Mouse (Mus musculus): ENCODE measurements around the gene Fam189a2. TPM values are rescaled to one million over a fixed set of nuclear protein-coding genes. Genes with fewer than 3 reads are reported as not detected.

Fam189a2 gene
- total and polyA plus RNA-seq, 2 experiments from 2014 or later: 8.3 to 98.9 TPM

- Histone ChIP-seq H3K4me3 (ENCODE audit: low read depth, low read length) (no peak overlapping the region), H3K36me3 (replicated peaks; ENCODE audit: control insufficient read depth, insufficient read depth, low read length) (no peaks in the 10 kb centered on the region), H3K4me1 (ENCODE audit: control insufficient read depth, insufficient read depth) (no peaks in the 10 kb centered on the region), H3K27me3 (ENCODE audit: control insufficient read depth, insufficient read depth, low read length) (no peaks in the 10 kb centered on the region), H3K4me2 (ENCODE audit: low read depth, low read length) (no peak overlapping the region), H3K9ac (replicated peaks; ENCODE audit: low read depth, low read length) (no peak overlapping the region), H3K27ac (ENCODE audit: low read depth) (no peak overlapping the region), H3K9me3 (replicated peaks; ENCODE audit: control insufficient read depth, low read length) (no peaks in the 10 kb centered on the region)
- 74% methylated on average over 14 of the region's 14 CpGs for WGBS
- TF ChIP-seq EP300 (IDR thresholded peaks at IDR 0.05; ENCODE audit: low read depth) (no peak), CTCF (IDR thresholded peaks at IDR 0.05; ENCODE audit: low read depth) (no peak)
- ATAC-seq (ENCODE audit: insufficient read depth, low read depth) (no peak), DNase-seq (ENCODE audit: low spot score) (no peak)
Measured at GRCm38 (mm10) chr19:24039061-24039853, 8.4 kb upstream of the Fam189a2 start.

- H3K36me3 ChIP-seq (replicated peaks; ENCODE audit: control insufficient read depth, insufficient read depth, low read length): no peaks in the 10 kb centered on the region
- no peaks in the 10 kb centered on the region for H3K27me3 ChIP-seq (ENCODE audit: control insufficient read depth, insufficient read depth, low read length)
- no peak for ATAC-seq (ENCODE audit: insufficient read depth, low read depth)
- no peaks in the 10 kb centered on the region for H3K4me1 ChIP-seq (ENCODE audit: control insufficient read depth, insufficient read depth)
- no peak for DNase-seq (ENCODE audit: low spot score)
- whole genome bisulfite sequencing: 77% methylated on average over 3 of the region's 3 CpGs
- H3K27ac ChIP-seq (ENCODE audit: low read depth): no peak overlapping the region
- H3K4me3 ChIP-seq (ENCODE audit: low read depth, low read length): no peak overlapping the region
- H3K9me3 ChIP-seq (replicated peaks; ENCODE audit: control insufficient read depth, low read length): no peaks in the 10 kb centered on the region
- no peak for TF ChIP-seq CTCF (IDR thresholded peaks at IDR 0.05; ENCODE audit: low read depth)
- TF ChIP-seq EP300 (IDR thresholded peaks at IDR 0.05; ENCODE audit: low read depth): no peak
- H3K9ac ChIP-seq (replicated peaks; ENCODE audit: low read depth, low read length): no peak overlapping the region
- no peak overlapping the region for H3K4me2 ChIP-seq (ENCODE audit: low read depth, low read length)
Measured at GRCm38 (mm10) chr19:24034367-24034766, 3.5 kb upstream of the Fam189a2 start.

GRCm38 (mm10) chr19:24032654-24033236 lies 1.9 kb upstream of the Fam189a2 start:
- ATAC-seq (ENCODE audit: insufficient read depth, low read depth) (no peak), DNase-seq (ENCODE audit: low spot score) (no peak)
- no peaks in the 10 kb centered on the region for H3K9me3 ChIP-seq (replicated peaks; ENCODE audit: control insufficient read depth, low read length)
- H3K27ac ChIP-seq (ENCODE audit: low read depth): no peak overlapping the region
- TF ChIP-seq EP300 (IDR thresholded peaks at IDR 0.05; ENCODE audit: low read depth) (no peak), CTCF (IDR thresholded peaks at IDR 0.05; ENCODE audit: low read depth) (no peak)
- H3K36me3 ChIP-seq (replicated peaks; ENCODE audit: control insufficient read depth, insufficient read depth, low read length): no peaks in the 10 kb centered on the region
- H3K9ac ChIP-seq (replicated peaks; ENCODE audit: low read depth, low read length): no peak overlapping the region
- no peaks in the 10 kb centered on the region for H3K27me3 ChIP-seq (ENCODE audit: control insufficient read depth, insufficient read depth, low read length)
- H3K4me3 ChIP-seq (ENCODE audit: low read depth, low read length): no peak overlapping the region
- no peak overlapping the region for H3K4me2 ChIP-seq (ENCODE audit: low read depth, low read length)
- WGBS: 49% methylated on average over 5 of the region's 5 CpGs
- H3K4me1 ChIP-seq (ENCODE audit: control insufficient read depth, insufficient read depth): peaks cover 10% of the 10 kb centered on the region

- no peaks in the 10 kb centered on the region for H3K9me3 ChIP-seq (replicated peaks; ENCODE audit: control insufficient read depth, low read length)
- peak overlapping the region; percentile 98 for H3K27ac ChIP-seq (ENCODE audit: low read depth)
- peak overlapping the region; percentile 92 for H3K9ac ChIP-seq (replicated peaks; ENCODE audit: low read depth, low read length)
- H3K36me3 ChIP-seq (replicated peaks; ENCODE audit: control insufficient read depth, insufficient read depth, low read length): no peaks in the 10 kb centered on the region
- H3K4me1 ChIP-seq (ENCODE audit: control insufficient read depth, insufficient read depth): peaks cover 16% of the 10 kb centered on the region
- 1% methylated on average over 44 of the region's 49 CpGs for WGBS
- no peaks in the 10 kb centered on the region for H3K27me3 ChIP-seq (ENCODE audit: control insufficient read depth, insufficient read depth, low read length)
- peak overlapping the region; percentile 72 for H3K4me2 ChIP-seq (ENCODE audit: low read depth, low read length)
- ATAC-seq (ENCODE audit: insufficient read depth, low read depth) (peak; percentile 46), DNase-seq (ENCODE audit: low spot score) (no peak)
- H3K4me3 ChIP-seq (ENCODE audit: low read depth, low read length): peak overlapping the region; percentile 85
- no peak for TF ChIP-seq CTCF (IDR thresholded peaks at IDR 0.05; ENCODE audit: low read depth)
Measured at GRCm38 (mm10) chr19:24030511-24030870, 328 bp downstream of the Fam189a2 start.

GRCm38 (mm10) chr19:24029616-24030510 lies 956 bp downstream of the Fam189a2 start:
- ATAC-seq (ENCODE audit: insufficient read depth, low read depth) (0 out of 2 replicates have a peak, but pooled peaks have one; percentile 10), DNase-seq (ENCODE audit: low spot score) (peak; percentile 61)
- WGBS: 10% methylated on average over 20 of the region's 20 CpGs
- Histone ChIP-seq H3K27me3 (ENCODE audit: control insufficient read depth, insufficient read depth, low read length) (no peaks in the 10 kb centered on the region), H3K4me2 (ENCODE audit: low read depth, low read length) (peak overlapping the region; percentile 72), H3K9ac (replicated peaks; ENCODE audit: low read depth, low read length) (peak overlapping the region; percentile 92), H3K4me3 (ENCODE audit: low read depth, low read length) (peak overlapping the region; percentile 85), H3K4me1 (ENCODE audit: control insufficient read depth, insufficient read depth) (peaks cover 23% of the 10 kb centered on the region), H3K9me3 (replicated peaks; ENCODE audit: control insufficient read depth, low read length) (no peaks in the 10 kb centered on the region), H3K36me3 (replicated peaks; ENCODE audit: control insufficient read depth, insufficient read depth, low read length) (no peaks in the 10 kb centered on the region), H3K27ac (ENCODE audit: low read depth) (peak overlapping the region; percentile 98)
- TF ChIP-seq CTCF (IDR thresholded peaks at IDR 0.05; ENCODE audit: low read depth) (no peak), EP300 (IDR thresholded peaks at IDR 0.05; ENCODE audit: low read depth) (no peak)

Measured in heart, postnatal 0 days (tissue).